Mouse (Mus musculus): ENCODE measurements around the gene 2810408A11Rik. TPM values are rescaled to one million over a fixed set of nuclear protein-coding genes. Genes with fewer than 3 reads are reported as not detected.

The 2810408A11Rik gene
- polyA plus RNA-seq, 1 experiment from 2014 or later: 6.4 TPM

DNA sequence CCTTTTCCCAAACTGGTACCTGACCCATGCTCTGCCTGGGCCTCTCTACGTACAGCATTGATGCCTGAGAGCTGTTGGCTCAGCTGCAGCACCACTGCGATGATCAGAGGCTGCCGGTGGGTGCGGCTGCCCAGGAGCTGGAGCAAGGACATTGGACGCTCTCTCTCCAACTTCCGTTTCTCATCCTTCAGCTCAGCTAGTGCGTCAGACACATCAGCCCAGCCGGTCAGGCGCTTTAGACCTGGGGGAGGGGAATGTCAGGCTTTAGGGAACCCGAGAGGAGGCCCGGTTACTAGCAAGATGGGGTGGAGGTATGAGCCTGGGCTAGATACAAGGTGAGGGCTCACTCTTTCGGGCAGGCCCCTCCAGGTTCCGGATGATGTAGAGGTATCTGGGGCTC, 44.4 kb upstream of the 2810408A11Rik start:
- Histone ChIP-seq H3K4me2 (replicated peaks; ENCODE audit: low read depth, low read length) (no peak overlapping the region), H3K27ac (ENCODE audit: low read length) (no peak overlapping the region), H3K9ac (replicated peaks; ENCODE audit: low read depth) (no peak overlapping the region), H3K9me3 (ENCODE audit: low read length) (no peaks in the 10 kb centered on the region), H3K4me1 (ENCODE audit: insufficient read depth, low read depth, low read length) (no peaks in the 10 kb centered on the region), H3K27me3 (replicated peaks; ENCODE audit: insufficient read depth, low read length) (no peaks in the 10 kb centered on the region), H3K4me3 (ENCODE audit: low read depth, low read length) (no peak overlapping the region), H3K36me3 (ENCODE audit: insufficient read depth, low read length) (no peaks in the 10 kb centered on the region)
- no peak for TF ChIP-seq CTCF (IDR thresholded peaks at IDR 0.05)
- TF ChIP-seq EP300 (IDR thresholded peaks at IDR 0.05): no peak
- ATAC-seq (no peak), DNase-seq (ENCODE audit: low spot score) (no peak)
- WGBS: 61% methylated on average over 13 of the region's 13 CpGs

- TF ChIP-seq EP300 (IDR thresholded peaks at IDR 0.05) (no peak), CTCF (IDR thresholded peaks at IDR 0.05) (no peak)
- Histone ChIP-seq H3K4me2 (replicated peaks; ENCODE audit: low read depth, low read length) (no peak overlapping the region), H3K9me3 (ENCODE audit: low read length) (no peaks in the 10 kb centered on the region), H3K9ac (replicated peaks; ENCODE audit: low read depth) (no peak overlapping the region), H3K27ac (ENCODE audit: low read length) (no peak overlapping the region), H3K36me3 (ENCODE audit: insufficient read depth, low read length) (no peaks in the 10 kb centered on the region), H3K27me3 (replicated peaks; ENCODE audit: insufficient read depth, low read length) (peaks cover 9% of the 10 kb centered on the region; the same call in 1 of the 2 replicates), H3K4me1 (ENCODE audit: insufficient read depth, low read depth, low read length) (peaks cover 9% of the 10 kb centered on the region; the same call in 1 of the 2 replicates), H3K4me3 (ENCODE audit: low read depth, low read length) (no peak overlapping the region)
- ATAC-seq (no peak), DNase-seq (ENCODE audit: low spot score) (no peak)
- WGBS: 74% methylated on average over 4 of the region's 4 CpGs
Measured at GRCm38 (mm10) chr11:69940962-69941361, 40.2 kb upstream of the 2810408A11Rik start.

- H3K27me3 ChIP-seq (replicated peaks; ENCODE audit: insufficient read depth, low read length): peaks cover 13% of the 10 kb centered on the region; the same call in 1 of the 2 replicates
- no peak overlapping the region for H3K27ac ChIP-seq (ENCODE audit: low read length)
- no peaks in the 10 kb centered on the region for H3K9me3 ChIP-seq (ENCODE audit: low read length)
- no peak overlapping the region for H3K4me2 ChIP-seq (replicated peaks; ENCODE audit: low read depth, low read length)
- no peaks in the 10 kb centered on the region for H3K36me3 ChIP-seq (ENCODE audit: insufficient read depth, low read length)
- H3K9ac ChIP-seq (replicated peaks; ENCODE audit: low read depth): no peak overlapping the region
- no peak overlapping the region for H3K4me3 ChIP-seq (ENCODE audit: low read depth, low read length)
- TF ChIP-seq EP300 (IDR thresholded peaks at IDR 0.05): no peak
- no peak for TF ChIP-seq CTCF (IDR thresholded peaks at IDR 0.05)
- no peak for DNase-seq (ENCODE audit: low spot score)
- no peak for ATAC-seq
- 93% methylated on average over 17 of the region's 17 CpGs for WGBS
- H3K4me1 ChIP-seq (ENCODE audit: insufficient read depth, low read depth, low read length): peaks cover 13% of the 10 kb centered on the region; the same call in 1 of the 2 replicates
Measured at GRCm38 (mm10) chr11:69939731-69940130, 38.9 kb upstream of the 2810408A11Rik start.

DNA sequence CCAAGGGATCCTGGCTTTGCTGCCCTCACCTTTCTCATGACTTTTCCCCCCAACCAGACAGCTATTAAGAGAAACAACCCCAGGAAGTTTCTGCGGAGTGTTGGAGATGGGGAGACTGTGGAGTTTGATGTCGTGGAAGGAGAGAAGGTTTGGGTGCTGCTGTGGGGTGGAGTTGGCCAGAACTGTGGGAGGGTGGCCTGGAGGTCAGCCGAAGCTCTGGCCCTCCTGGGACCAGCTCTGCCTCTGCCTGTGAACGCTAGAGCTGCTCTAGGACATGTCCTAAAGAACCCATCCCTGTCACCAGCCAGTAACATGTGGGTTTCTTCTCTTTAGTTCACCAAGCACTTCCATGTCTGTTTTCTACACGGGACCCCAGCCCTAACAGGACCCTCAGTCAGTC, 38.4 kb upstream of the 2810408A11Rik start:
- peaks cover 15% of the 10 kb centered on the region; the same call in 1 of the 2 replicates for H3K4me1 ChIP-seq (ENCODE audit: insufficient read depth, low read depth, low read length)
- no peak overlapping the region for H3K4me3 ChIP-seq (ENCODE audit: low read depth, low read length)
- TF ChIP-seq CTCF (IDR thresholded peaks at IDR 0.05) (no peak), EP300 (IDR thresholded peaks at IDR 0.05) (no peak)
- no peak for DNase-seq (ENCODE audit: low spot score)
- H3K9me3 ChIP-seq (ENCODE audit: low read length): no peaks in the 10 kb centered on the region
- H3K9ac ChIP-seq (replicated peaks; ENCODE audit: low read depth): no peak overlapping the region
- 58% methylated on average over 5 of the region's 5 CpGs for WGBS
- H3K27me3 ChIP-seq (replicated peaks; ENCODE audit: insufficient read depth, low read length): peaks cover 13% of the 10 kb centered on the region; the same call in 1 of the 2 replicates
- no peak overlapping the region for H3K4me2 ChIP-seq (replicated peaks; ENCODE audit: low read depth, low read length)
- no peak for ATAC-seq
- no peaks in the 10 kb centered on the region for H3K36me3 ChIP-seq (ENCODE audit: insufficient read depth, low read length)
- no peak overlapping the region for H3K27ac ChIP-seq (ENCODE audit: low read length)

DNA sequence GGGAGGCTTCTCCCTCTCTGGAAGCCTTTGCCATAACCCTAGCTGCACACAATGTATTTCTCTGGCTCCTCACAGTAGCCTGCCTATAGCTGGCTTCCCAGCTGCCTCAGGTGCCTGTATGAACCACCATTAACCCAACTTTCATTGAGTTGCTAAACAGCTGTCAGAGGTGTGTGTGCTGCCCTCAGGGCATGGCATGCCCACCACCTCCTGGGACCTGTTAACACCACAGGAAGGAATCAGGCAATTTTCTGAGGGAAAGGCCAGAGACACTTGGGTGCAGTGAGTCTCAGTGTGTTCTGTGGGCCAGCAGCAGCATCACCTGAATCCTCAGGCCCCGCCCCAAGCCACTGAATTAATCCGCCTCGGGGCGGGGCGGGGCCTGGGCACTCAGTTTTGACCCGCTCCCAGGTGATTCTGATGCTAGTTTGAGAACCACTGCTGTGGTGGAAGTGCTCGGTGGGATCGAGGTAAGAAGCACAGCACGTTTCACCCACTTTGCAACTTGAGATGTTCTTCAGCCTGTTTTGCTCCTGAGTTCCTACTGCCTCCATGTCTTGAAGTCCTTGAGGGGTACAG, 37.7 kb upstream of the 2810408A11Rik start:
- Histone ChIP-seq H3K27me3 (replicated peaks; ENCODE audit: insufficient read depth, low read length) (peaks cover 13% of the 10 kb centered on the region; the same call in 1 of the 2 replicates), H3K4me3 (ENCODE audit: low read depth, low read length) (no peak overlapping the region), H3K27ac (ENCODE audit: low read length) (no peak overlapping the region), H3K36me3 (ENCODE audit: insufficient read depth, low read length) (no peaks in the 10 kb centered on the region), H3K4me1 (ENCODE audit: insufficient read depth, low read depth, low read length) (peaks cover 15% of the 10 kb centered on the region; the same call in 1 of the 2 replicates), H3K9me3 (ENCODE audit: low read length) (no peaks in the 10 kb centered on the region), H3K4me2 (replicated peaks; ENCODE audit: low read depth, low read length) (no peak overlapping the region), H3K9ac (replicated peaks; ENCODE audit: low read depth) (no peak overlapping the region)
- TF ChIP-seq CTCF (IDR thresholded peaks at IDR 0.05) (no peak), EP300 (IDR thresholded peaks at IDR 0.05) (no peak)
- DNase-seq (ENCODE audit: low spot score): no peak
- 29% methylated on average over 9 of the region's 9 CpGs for WGBS
- no peak for ATAC-seq

DNA sequence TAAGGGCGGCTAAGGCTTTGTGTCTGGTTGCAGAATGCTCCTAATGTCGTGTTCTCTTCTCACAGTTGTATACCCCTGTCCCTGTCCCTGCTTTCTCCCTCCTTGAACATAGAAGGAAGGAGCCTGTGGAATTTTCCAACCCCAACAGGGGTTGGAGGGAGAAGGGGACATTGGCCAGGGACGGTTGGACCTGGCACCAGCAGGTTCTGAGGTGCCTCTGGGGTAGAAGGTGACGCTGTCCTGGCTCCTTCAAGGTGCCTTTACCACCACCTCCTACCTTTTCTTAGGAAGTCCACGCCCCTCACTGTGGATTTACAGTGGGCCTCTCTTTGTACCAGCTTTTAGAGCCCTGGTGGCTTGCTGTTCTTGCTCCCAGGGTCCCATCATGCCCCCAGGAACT, 37.0 kb upstream of the 2810408A11Rik start:
- TF ChIP-seq CTCF (IDR thresholded peaks at IDR 0.05) (no peak), EP300 (IDR thresholded peaks at IDR 0.05) (no peak)
- ATAC-seq: no peak
- Histone ChIP-seq H3K4me1 (ENCODE audit: insufficient read depth, low read depth, low read length) (peaks cover 15% of the 10 kb centered on the region; the same call in 1 of the 2 replicates), H3K4me3 (ENCODE audit: low read depth, low read length) (no peak overlapping the region), H3K9ac (replicated peaks; ENCODE audit: low read depth) (no peak overlapping the region), H3K9me3 (ENCODE audit: low read length) (no peaks in the 10 kb centered on the region), H3K27me3 (replicated peaks; ENCODE audit: insufficient read depth, low read length) (peaks cover 13% of the 10 kb centered on the region; the same call in 1 of the 2 replicates), H3K4me2 (replicated peaks; ENCODE audit: low read depth, low read length) (no peak overlapping the region), H3K27ac (ENCODE audit: low read length) (no peak overlapping the region), H3K36me3 (ENCODE audit: insufficient read depth, low read length) (no peaks in the 10 kb centered on the region)
- no peak for DNase-seq (ENCODE audit: low spot score)
- 63% methylated on average over 5 of the region's 5 CpGs for WGBS
